Mouse (Mus musculus): ENCODE measurements at regions not wholly inside any gene's neighbourhood (a gene's known extent, or its start where the extent isn't known, plus 50 kb on each side); places are given as distances from the start of the nearest gene placed in this dataset.
A peak's percentile ranks its signal among the peaks of the same experiment; 100 is the strongest.

DNA sequence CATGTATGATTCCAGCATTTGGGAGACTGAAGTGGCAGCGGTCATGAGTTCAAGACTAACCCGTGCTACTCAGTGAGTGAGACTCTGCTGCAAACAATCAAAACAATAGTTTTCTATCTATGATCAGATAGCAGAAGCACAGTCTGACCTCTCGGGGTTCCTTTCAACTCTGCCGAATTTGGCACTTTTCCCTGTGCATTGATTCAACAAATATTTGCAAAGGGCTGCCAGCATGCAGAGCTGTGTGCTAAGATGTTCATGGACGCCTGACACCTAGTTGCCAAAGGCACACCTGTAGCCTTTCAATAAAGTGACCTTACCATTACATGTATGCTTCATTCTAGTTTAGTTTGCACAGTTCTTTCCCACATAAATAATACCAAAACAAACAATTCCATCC is 118.7 kb upstream of the Tsc22d2 start:
- H3K36me3 ChIP-seq (ENCODE audit: control insufficient read depth, insufficient read depth, low read length) = no peaks in the 10 kb centered on the region
- H3K27me3 ChIP-seq (ENCODE audit: control insufficient read depth, insufficient read depth, low read length) = no peaks in the 10 kb centered on the region
- peak; percentile 12; the same call in 1 of the 2 replicates for TF ChIP-seq CTCF (IDR thresholded peaks at IDR 0.05; ENCODE audit: low read depth, low read length)
- TF ChIP-seq POLR2A (IDR thresholded peaks at IDR 0.05; ENCODE audit: extremely low read depth, insufficient read depth, low read length) = no peak
- peak overlapping the region; percentile 52 for H3K27ac ChIP-seq (replicated peaks; ENCODE audit: insufficient read depth, low read depth, low read length)
- peak; percentile 99 for DNase-seq (ENCODE audit: extremely low read depth, low read depth, low spot score)
- no peaks in the 10 kb centered on the region for H3K79me2 ChIP-seq (ENCODE audit: control insufficient read depth, insufficient read depth, low read length)
- H3K9ac ChIP-seq (ENCODE audit: low read depth, low read length) = no peak overlapping the region
- H3K4me1 ChIP-seq (ENCODE audit: control insufficient read depth, insufficient read depth, low read length) = peaks cover 2% of the 10 kb centered on the region; the same call in 1 of the 2 replicates
- 19% methylated on average over 5 of the region's 5 CpGs for WGBS
- no peak overlapping the region for H3K4me3 ChIP-seq (ENCODE audit: insufficient read depth, low read depth, low read length)

DNA sequence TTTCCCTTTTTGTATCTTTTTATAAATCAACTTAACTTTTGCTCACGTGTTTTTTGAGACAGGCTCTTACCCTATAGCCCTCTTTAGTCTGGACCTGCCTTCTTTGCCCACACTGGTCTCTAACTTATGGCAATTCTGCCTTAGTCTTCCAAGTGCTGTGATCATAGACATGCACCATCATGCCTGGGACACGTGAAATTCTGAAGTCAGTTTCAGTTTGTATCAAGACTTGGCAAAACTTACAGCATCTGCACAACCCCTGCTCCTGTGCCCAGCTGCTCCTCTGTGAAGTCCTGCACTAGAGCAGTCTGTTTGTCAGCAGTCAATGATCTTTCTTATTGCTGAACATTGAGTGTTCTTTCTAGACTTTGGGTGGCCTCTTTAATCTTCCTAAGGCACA is 114.3 kb upstream of the Tsc22d2 start:
- no peak overlapping the region for H3K27ac ChIP-seq (replicated peaks; ENCODE audit: insufficient read depth, low read depth, low read length)
- H3K4me3 ChIP-seq (ENCODE audit: insufficient read depth, low read depth, low read length) = no peak overlapping the region
- H3K79me2 ChIP-seq (ENCODE audit: control insufficient read depth, insufficient read depth, low read length) = no peaks in the 10 kb centered on the region
- WGBS = 73% methylated on average over 2 of the region's 2 CpGs
- H3K4me1 ChIP-seq (ENCODE audit: control insufficient read depth, insufficient read depth, low read length) = peaks cover 7% of the 10 kb centered on the region; the same call in 1 of the 2 replicates
- TF ChIP-seq CTCF (IDR thresholded peaks at IDR 0.05; ENCODE audit: low read depth, low read length) (no peak), POLR2A (IDR thresholded peaks at IDR 0.05; ENCODE audit: extremely low read depth, insufficient read depth, low read length) (no peak)
- peak; percentile 19 for DNase-seq (ENCODE audit: extremely low read depth, low read depth, low spot score)
- no peaks in the 10 kb centered on the region for H3K27me3 ChIP-seq (ENCODE audit: control insufficient read depth, insufficient read depth, low read length)
- no peaks in the 10 kb centered on the region for H3K36me3 ChIP-seq (ENCODE audit: control insufficient read depth, insufficient read depth, low read length)
- no peak overlapping the region for H3K9ac ChIP-seq (ENCODE audit: low read depth, low read length)

DNA sequence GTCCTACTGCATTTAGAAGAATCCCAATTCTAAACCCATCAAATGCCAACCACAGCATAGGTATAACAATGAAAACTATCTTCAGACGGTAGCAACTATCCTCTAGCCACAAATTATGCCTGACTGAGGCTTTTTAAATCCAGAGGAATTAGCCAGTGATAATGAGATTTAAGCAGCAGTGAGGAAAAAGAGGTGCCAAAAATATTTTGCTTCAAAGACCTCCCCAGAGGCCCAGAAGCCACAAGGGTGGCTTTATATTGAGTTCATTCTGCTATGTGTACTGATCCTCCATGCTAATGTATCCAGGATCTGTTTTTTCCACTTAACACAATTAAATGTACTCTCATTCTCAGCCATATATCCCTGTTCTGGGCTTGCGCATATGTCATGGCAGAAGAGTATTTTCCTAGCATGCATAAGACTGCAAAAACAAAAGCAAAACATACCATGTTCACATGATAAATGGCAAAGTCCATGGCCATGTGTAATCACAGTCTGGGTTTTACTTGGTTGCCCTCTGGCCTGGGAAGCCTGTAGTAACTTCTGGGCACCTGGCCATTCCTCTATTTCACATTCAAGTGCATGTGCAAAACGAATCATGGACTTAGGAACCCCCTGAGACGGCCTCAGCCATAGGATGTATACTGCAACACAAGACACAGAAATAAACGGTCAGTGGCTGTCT is 113.6 kb upstream of the Tsc22d2 start:
- no peaks in the 10 kb centered on the region for H3K36me3 ChIP-seq (ENCODE audit: control insufficient read depth, insufficient read depth, low read length)
- H3K79me2 ChIP-seq (ENCODE audit: control insufficient read depth, insufficient read depth, low read length) = no peaks in the 10 kb centered on the region
- no peak for TF ChIP-seq POLR2A (IDR thresholded peaks at IDR 0.05; ENCODE audit: extremely low read depth, insufficient read depth, low read length)
- peak overlapping the region; percentile 23 for H3K9ac ChIP-seq (ENCODE audit: low read depth, low read length)
- 36% methylated on average over 5 of the region's 5 CpGs for WGBS
- no peak overlapping the region for H3K4me3 ChIP-seq (ENCODE audit: insufficient read depth, low read depth, low read length)
- peak overlapping the region; percentile 62 for H3K27ac ChIP-seq (replicated peaks; ENCODE audit: insufficient read depth, low read depth, low read length)
- peaks cover 7% of the 10 kb centered on the region; the same call in 1 of the 2 replicates for H3K4me1 ChIP-seq (ENCODE audit: control insufficient read depth, insufficient read depth, low read length)
- no peaks in the 10 kb centered on the region for H3K27me3 ChIP-seq (ENCODE audit: control insufficient read depth, insufficient read depth, low read length)
- DNase-seq (ENCODE audit: extremely low read depth, low read depth, low spot score) = peak; percentile 96

DNA sequence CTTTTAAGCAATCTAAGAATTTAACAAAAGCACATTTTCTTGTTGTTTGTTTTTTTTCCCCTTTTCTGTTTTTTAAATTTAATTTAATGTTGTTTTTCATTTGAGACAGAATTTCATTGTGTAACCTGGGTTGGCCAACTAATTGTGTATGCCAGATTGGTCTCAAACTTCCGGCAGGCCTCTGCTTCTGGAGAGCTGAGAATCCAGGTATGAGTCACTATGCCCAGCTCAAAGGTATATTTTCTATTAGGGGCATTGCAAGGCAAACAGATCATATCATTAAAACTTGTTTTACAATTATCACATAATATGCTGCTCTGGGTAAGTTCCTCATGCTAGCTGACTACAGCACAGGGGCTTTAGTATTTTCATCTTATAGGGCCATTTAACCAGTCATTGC is 112.2 kb upstream of the Tsc22d2 start:
- no peak overlapping the region for H3K4me3 ChIP-seq (ENCODE audit: insufficient read depth, low read depth, low read length)
- DNase-seq (ENCODE audit: extremely low read depth, low read depth, low spot score) = no peak
- no peaks in the 10 kb centered on the region for H3K79me2 ChIP-seq (ENCODE audit: control insufficient read depth, insufficient read depth, low read length)
- H3K4me1 ChIP-seq (ENCODE audit: control insufficient read depth, insufficient read depth, low read length) = peaks cover 7% of the 10 kb centered on the region; the same call in 1 of the 2 replicates
- H3K36me3 ChIP-seq (ENCODE audit: control insufficient read depth, insufficient read depth, low read length) = no peaks in the 10 kb centered on the region
- no peak for TF ChIP-seq POLR2A (IDR thresholded peaks at IDR 0.05; ENCODE audit: extremely low read depth, insufficient read depth, low read length)
- TF ChIP-seq CTCF (IDR thresholded peaks at IDR 0.05; ENCODE audit: low read depth, low read length) = no peak
- H3K27me3 ChIP-seq (ENCODE audit: control insufficient read depth, insufficient read depth, low read length) = no peaks in the 10 kb centered on the region
- no peak overlapping the region for H3K9ac ChIP-seq (ENCODE audit: low read depth, low read length)
- WGBS = 63% methylated on average over 1 of the region's 1 CpGs
- H3K27ac ChIP-seq (replicated peaks; ENCODE audit: insufficient read depth, low read depth, low read length) = no peak overlapping the region

DNA sequence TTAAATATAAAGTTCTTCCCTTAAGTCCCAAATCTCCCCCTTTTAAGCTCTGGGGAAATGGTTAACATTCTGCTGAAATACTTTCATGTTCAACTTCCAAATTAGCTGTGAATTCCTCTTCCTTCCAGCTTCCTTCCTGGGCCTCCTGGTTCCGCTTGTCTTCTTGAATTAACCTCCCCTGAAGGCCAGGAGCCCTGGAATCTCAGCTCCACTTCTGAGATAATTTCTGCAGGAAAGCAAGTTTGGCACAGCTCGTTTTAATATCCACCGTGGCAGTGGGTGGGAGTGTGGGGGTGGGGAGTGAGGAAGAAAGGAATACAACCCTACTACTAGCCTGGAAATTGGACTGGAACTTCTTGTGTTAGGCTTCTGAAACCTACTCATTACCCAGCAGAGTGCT is 110.8 kb upstream of the Tsc22d2 start:
- H3K27me3 ChIP-seq (ENCODE audit: control insufficient read depth, insufficient read depth, low read length) = no peaks in the 10 kb centered on the region
- no peak overlapping the region for H3K9ac ChIP-seq (ENCODE audit: low read depth, low read length)
- no peaks in the 10 kb centered on the region for H3K79me2 ChIP-seq (ENCODE audit: control insufficient read depth, insufficient read depth, low read length)
- no peak overlapping the region for H3K4me3 ChIP-seq (ENCODE audit: insufficient read depth, low read depth, low read length)
- no peak overlapping the region for H3K27ac ChIP-seq (replicated peaks; ENCODE audit: insufficient read depth, low read depth, low read length)
- no peaks in the 10 kb centered on the region for H3K36me3 ChIP-seq (ENCODE audit: control insufficient read depth, insufficient read depth, low read length)
- no peak for DNase-seq (ENCODE audit: extremely low read depth, low read depth, low spot score)
- TF ChIP-seq POLR2A (IDR thresholded peaks at IDR 0.05; ENCODE audit: extremely low read depth, insufficient read depth, low read length) (no peak), CTCF (IDR thresholded peaks at IDR 0.05; ENCODE audit: low read depth, low read length) (no peak)
- peaks cover 7% of the 10 kb centered on the region; the same call in 1 of the 2 replicates for H3K4me1 ChIP-seq (ENCODE audit: control insufficient read depth, insufficient read depth, low read length)
- WGBS = 60% methylated on average over 3 of the region's 3 CpGs

DNA sequence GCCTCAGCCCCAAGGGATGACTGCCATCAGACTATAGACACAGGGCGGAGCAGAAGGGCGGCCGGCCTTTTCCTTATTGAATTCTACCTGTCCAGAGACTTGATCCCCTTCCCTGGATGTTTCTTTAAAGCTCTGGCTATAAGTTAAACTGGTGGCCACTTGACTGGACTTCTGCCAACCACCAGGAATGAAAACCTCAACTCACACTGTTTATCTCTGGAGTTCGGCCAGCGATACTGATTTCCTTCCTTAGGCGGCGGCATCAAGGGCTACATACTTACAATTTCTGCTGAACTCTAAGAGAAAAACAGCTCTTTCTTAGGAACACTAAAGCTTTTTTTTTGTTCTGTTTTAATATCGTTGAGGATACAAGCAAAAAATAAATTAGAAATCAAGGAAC is 104.9 kb upstream of the Tsc22d2 start:
- no peak overlapping the region for H3K9ac ChIP-seq (ENCODE audit: low read depth, low read length)
- no peaks in the 10 kb centered on the region for H3K27me3 ChIP-seq (ENCODE audit: control insufficient read depth, insufficient read depth, low read length)
- H3K79me2 ChIP-seq (ENCODE audit: control insufficient read depth, insufficient read depth, low read length) = no peaks in the 10 kb centered on the region
- no peak for DNase-seq (ENCODE audit: extremely low read depth, low read depth, low spot score)
- WGBS = 71% methylated on average over 8 of the region's 8 CpGs
- H3K36me3 ChIP-seq (ENCODE audit: control insufficient read depth, insufficient read depth, low read length) = no peaks in the 10 kb centered on the region
- no peak overlapping the region for H3K4me3 ChIP-seq (ENCODE audit: insufficient read depth, low read depth, low read length)
- no peaks in the 10 kb centered on the region for H3K4me1 ChIP-seq (ENCODE audit: control insufficient read depth, insufficient read depth, low read length)
- TF ChIP-seq POLR2A (IDR thresholded peaks at IDR 0.05; ENCODE audit: extremely low read depth, insufficient read depth, low read length) (no peak), CTCF (IDR thresholded peaks at IDR 0.05; ENCODE audit: low read depth, low read length) (no peak)
- H3K27ac ChIP-seq (replicated peaks; ENCODE audit: insufficient read depth, low read depth, low read length) = no peak overlapping the region

Measured in liver, adult 2 months (tissue).